Mouse (Mus musculus): ENCODE measurements around the gene Ppip5k2.

The Ppip5k2 gene

GRCm38 (mm10) chr1:97759841-97760240 is 10.4 kb downstream of the Ppip5k2 start:
- no peak for DNase-seq (ENCODE audit: low read depth, low spot score)

- no peak for DNase-seq (ENCODE audit: low read depth, low spot score)
Measured at GRCm38 (mm10) chr1:97754392-97754791, 15.8 kb downstream of the Ppip5k2 start.

GRCm38 (mm10) chr1:97753216-97753615 is 17.0 kb downstream of the Ppip5k2 start:
- no peak for DNase-seq (ENCODE audit: low read depth, low spot score)

- no peak for DNase-seq (ENCODE audit: low read depth, low spot score)
Measured at GRCm38 (mm10) chr1:97748163-97748562, 22.0 kb downstream of the Ppip5k2 start.

- DNase-seq (ENCODE audit: low read depth, low spot score), result no peak
Measured at GRCm38 (mm10) chr1:97746261-97746660, 23.9 kb downstream of the Ppip5k2 start.

GRCm38 (mm10) chr1:97745712-97746111 is 24.5 kb downstream of the Ppip5k2 start:
- no peak for DNase-seq (ENCODE audit: low read depth, low spot score)

GRCm38 (mm10) chr1:97743063-97743462 is 27.1 kb downstream of the Ppip5k2 start:
- DNase-seq (ENCODE audit: low read depth, low spot score), result no peak

- DNase-seq (ENCODE audit: low read depth, low spot score), result no peak
Measured at GRCm38 (mm10) chr1:97729339-97729738, 40.9 kb downstream of the Ppip5k2 start.

GRCm38 (mm10) chr1:97726730-97727129 is 43.5 kb downstream of the Ppip5k2 start:
- no peak for DNase-seq (ENCODE audit: low read depth, low spot score)

GRCm38 (mm10) chr1:97718440-97718839 is 51.8 kb downstream of the Ppip5k2 start:
- peak; percentile 2 for DNase-seq (ENCODE audit: low read depth, low spot score)

- DNase-seq (ENCODE audit: low read depth, low spot score), result no peak
Measured at GRCm38 (mm10) chr1:97714334-97714868, 55.8 kb downstream of the Ppip5k2 start.

- no peak for DNase-seq (ENCODE audit: low read depth, low spot score)
Measured at GRCm38 (mm10) chr1:97710520-97710919, 59.7 kb downstream of the Ppip5k2 start.

GRCm38 (mm10) chr1:97705389-97705788 is 64.8 kb downstream of the Ppip5k2 start:
- DNase-seq (ENCODE audit: low read depth, low spot score), result no peak

GRCm38 (mm10) chr1:97704646-97705045 is 65.6 kb downstream of the Ppip5k2 start:
- DNase-seq (ENCODE audit: low read depth, low spot score), result no peak

GRCm38 (mm10) chr1:97698956-97699570 is 71.1 kb downstream of the Ppip5k2 start:
- DNase-seq (ENCODE audit: low read depth, low spot score), result no peak

GRCm38 (mm10) chr1:97697273-97697672 is 72.9 kb downstream of the Ppip5k2 start:
- no peak for DNase-seq (ENCODE audit: low read depth, low spot score)

- no peak for DNase-seq (ENCODE audit: low read depth, low spot score)
Measured at GRCm38 (mm10) chr1:97693825-97694224, 76.4 kb downstream of the Ppip5k2 start.

- DNase-seq (ENCODE audit: low read depth, low spot score), result peak; percentile 16
Measured at GRCm38 (mm10) chr1:97688756-97689155, 81.5 kb downstream of the Ppip5k2 start.

- DNase-seq (ENCODE audit: low read depth, low spot score), result no peak
Measured at GRCm38 (mm10) chr1:97676526-97677177, 93.6 kb downstream of the Ppip5k2 start.

- no peak for DNase-seq (ENCODE audit: low read depth, low spot score)
Measured at GRCm38 (mm10) chr1:97676115-97676514, 94.1 kb downstream of the Ppip5k2 start.

- DNase-seq (ENCODE audit: low read depth, low spot score), result no peak
Measured at GRCm38 (mm10) chr1:97672849-97673248, 97.4 kb downstream of the Ppip5k2 start.

GRCm38 (mm10) chr1:97667288-97667687 is 102.9 kb downstream of the Ppip5k2 start:
- DNase-seq (ENCODE audit: low read depth, low spot score), result no peak

GRCm38 (mm10) chr1:97662324-97662723 is 107.9 kb downstream of the Ppip5k2 start:
- DNase-seq (ENCODE audit: low read depth, low spot score), result no peak
